Mouse (Mus musculus) left cerebral cortex, adult 9 months (tissue): ENCODE measurements around the gene Fabp2.
"Not testable (repeated sequence)": the region's sequence is repeated elsewhere in the genome, so short reads cannot be mapped to it uniquely, and the experiment has no call there.

Experiments
- DNase-seq, 2 experiments: peaks; one replicate each; pipeline ENCODE4 v3.0.0; 2022; ENCODE audit warnings: low spot score in 2 of 2

Fabp2 gene

GRCm38 (mm10) chr3:122920572-122921435 lies 25.9 kb downstream of the Fabp2 start:
- DNase-seq: no peak

GRCm38 (mm10) chr3:122921676-122922527 lies 27.0 kb downstream of the Fabp2 start:
- DNase-seq: no peak

DNA sequence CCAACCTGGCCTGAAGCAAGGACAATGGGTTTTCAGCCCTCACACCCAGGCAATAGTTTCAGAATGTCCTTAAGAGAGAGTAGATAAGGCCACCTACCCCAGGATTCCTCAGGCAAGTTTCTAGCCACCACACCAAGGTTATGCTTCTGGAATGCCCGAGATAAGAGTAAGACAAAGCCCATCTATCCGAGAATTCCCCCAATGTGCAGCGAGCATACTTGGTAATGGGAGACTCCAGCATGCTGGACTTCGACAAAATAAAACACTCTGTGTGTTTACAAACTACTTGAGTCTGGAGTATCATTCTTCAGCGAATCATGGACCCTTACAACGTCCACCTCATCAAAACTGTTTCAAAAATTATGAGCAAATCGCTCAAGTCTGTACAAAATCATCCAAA lies 28.3 kb downstream of the Fabp2 start:
- DNase-seq: no peak

- DNase-seq: peak; percentile 92 to 96
These were observed 29.4 kb downstream of the Fabp2 start, which contains the start of gene 1810037I17Rik for GRCm38 (mm10) chr3:122924009-122924914. TSS of gene 1810037I17Rik (plus strand) at chr3:122924203.

GRCm38 (mm10) chr3:122929723-122930122 lies 34.9 kb downstream of the Fabp2 start:
- DNase-seq: peak in 1 of 2 experiments; percentile 62

- DNase-seq: no peak
These were observed 37.6 kb downstream of the Fabp2 start for GRCm38 (mm10) chr3:122932466-122932865.

DNA sequence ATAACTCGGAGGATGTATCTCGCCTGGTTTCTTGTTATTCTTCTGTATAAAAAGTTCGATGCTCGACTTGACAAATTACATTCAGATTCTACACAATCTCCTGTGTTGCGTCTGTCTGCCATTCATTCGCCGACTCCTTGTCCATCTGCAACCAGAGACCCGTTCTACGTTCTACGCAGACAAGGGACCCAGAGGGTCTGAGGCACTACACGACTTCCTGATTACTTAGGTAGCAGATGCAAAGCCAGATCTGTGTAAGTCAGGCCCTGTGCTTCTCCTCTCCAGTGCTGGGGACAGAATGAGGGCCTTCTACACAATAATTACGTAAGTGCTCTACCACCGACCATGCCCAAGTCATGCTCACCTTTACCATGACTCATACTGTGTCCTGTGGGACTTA lies 42.3 kb downstream of the Fabp2 start:
- DNase-seq: not testable (repeated sequence)

- DNase-seq: peak in 1 of 2 experiments; percentile 56
These were observed 44.3 kb downstream of the Fabp2 start for GRCm38 (mm10) chr3:122939215-122939614.

- no peak for DNase-seq
These were observed 48.6 kb downstream of the Fabp2 start for GRCm38 (mm10) chr3:122943387-122943890.
